Mouse (Mus musculus) midbrain, embryonic 14.5 days (tissue): ENCODE measurements around the gene Ston2. TPM values are rescaled to one million over a fixed set of nuclear protein-coding genes. Genes with fewer than 3 reads are reported as not detected.
A peak's percentile ranks its signal among the peaks of the same experiment; 100 is the strongest.

Source experiments
- ATAC-seq: fragments of 200-750 bp; cut with Nextera tagmentation; 2 replicates; pipeline ENCODE4 v1.8.0; 2017; ENCODE audit warnings: moderate number of reproducible peaks, moderate library complexity; ENCODE audit not compliant: low FRiP score, low TSS enrichment
- DNase-seq: peaks from one replicate; pipeline ENCODE4 v3.0.0-alpha.2; 2015
- H3K27ac ChIP-seq: fragments of 300-500 bp; sonication (generic); replicated peaks from 2 replicates; pipeline ENCODE4 v1.5.1; 2014; ENCODE audit warnings: mild to moderate bottlenecking, low read depth, low read length, moderate library complexity
- H3K27me3 ChIP-seq: fragments of 300-500 bp; sonication (generic); 2 replicates; pipeline ENCODE4 v1.6.1; 2014; ENCODE audit warnings: low read length, control low read depth, mixed read lengths; ENCODE audit not compliant: control insufficient read depth, insufficient read depth
- H3K36me3 ChIP-seq: fragments of 300-500 bp; sonication (generic); 2 replicates; pipeline ENCODE4 v1.6.1; 2014; ENCODE audit warnings: low read length, control low read depth; ENCODE audit not compliant: control insufficient read depth, insufficient read depth
- H3K4me1 ChIP-seq: fragments of 300-500 bp; sonication (generic); 2 replicates; pipeline ENCODE4 v1.6.1; 2014; ENCODE audit warnings: mild to moderate bottlenecking, antibody characterized with exemption, low read length, control low read depth; ENCODE audit not compliant: control insufficient read depth, insufficient read depth
- H3K4me2 ChIP-seq: fragments of 300-500 bp; sonication (generic); 2 replicates; pipeline ENCODE4 v1.6.1; 2014; ENCODE audit warnings: mild to moderate bottlenecking, low read length, moderate library complexity
- H3K4me3 ChIP-seq: fragments of 300-500 bp; sonication (generic); replicated peaks from 2 replicates; pipeline ENCODE4 v1.5.1; 2014; ENCODE audit warnings: low read depth, low read length
- H3K9ac ChIP-seq: fragments of 300-500 bp; sonication (generic); replicated peaks from 2 replicates; pipeline ENCODE4 v1.6.1; 2014; ENCODE audit warnings: mild to moderate bottlenecking, low read length, moderate library complexity
- H3K9me3 ChIP-seq: fragments of 300-500 bp; sonication (generic); 2 replicates; pipeline ENCODE4 v1.6.1; 2016; ENCODE audit warnings: low read length, control low read depth, mixed read lengths; ENCODE audit not compliant: control insufficient read depth
- WGBS: fragments of 180-500 bp; shearing (Covaris S2); extraction: QIAGEN DNeasy Blood & Tissue Kit; methylation state at CpG from one replicate; pipeline ENCODE4 v1.1.7; 2014; 5-methylcytosine and 5-hydroxymethylcytosine counted together
- polyA plus RNA-seq: library from polyadenylated mRNA; unstranded; fragments of >200 nt; fragmentation: Nextera tagmentation; extraction: Ambion mirVana; gene quantifications from 2 replicates; pipeline ENCODE4 v1.2.1, GENCODE M21; 2014

The Ston2 gene
- polyA plus RNA-seq, 1 experiment from 2014 or later, result 5.0 TPM

DNA sequence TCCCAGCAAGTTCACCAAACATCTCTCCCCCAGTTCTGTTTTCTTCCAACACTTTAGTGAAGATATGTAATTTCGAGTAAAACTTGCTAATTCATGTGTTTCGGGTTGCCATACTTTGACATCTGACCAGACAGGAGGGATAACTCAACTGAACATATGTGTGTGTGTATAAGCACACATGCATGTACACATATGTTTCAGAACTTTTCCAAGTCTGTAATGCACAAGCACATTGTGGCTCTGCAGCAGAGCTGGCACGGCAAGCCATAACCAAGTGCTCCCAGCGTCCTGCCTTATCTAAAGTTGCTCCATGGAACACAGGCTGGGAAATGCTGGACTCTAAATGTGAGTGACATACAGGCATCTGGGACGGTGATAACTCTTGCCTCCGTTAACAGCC, 78.6 kb downstream of the Ston2 start:
- no peaks in the 10 kb centered on the region for H3K9me3 ChIP-seq
- ATAC-seq, result no peak
- DNase-seq, result no peak
- H3K36me3 ChIP-seq, result no peaks in the 10 kb centered on the region
- H3K4me3 ChIP-seq, result no peak overlapping the region
- H3K4me1 ChIP-seq, result no peaks in the 10 kb centered on the region
- H3K27me3 ChIP-seq, result no peaks in the 10 kb centered on the region
- H3K27ac ChIP-seq, result no peak overlapping the region
- H3K4me2 ChIP-seq, result no peak overlapping the region
- H3K9ac ChIP-seq, result no peak overlapping the region
- 86% methylated on average over 6 of the region's 6 CpGs for WGBS

GRCm38 (mm10) chr12:91709232-91709631, 79.0 kb downstream of the Ston2 start:
- no peaks in the 10 kb centered on the region for H3K27me3 ChIP-seq
- 85% methylated on average over 5 of the region's 5 CpGs for WGBS
- DNase-seq (no peak), ATAC-seq (no peak)
- H3K4me2 ChIP-seq, result no peak overlapping the region
- no peaks in the 10 kb centered on the region for H3K36me3 ChIP-seq
- H3K9ac ChIP-seq, result no peak overlapping the region
- no peak overlapping the region for H3K4me3 ChIP-seq
- H3K27ac ChIP-seq, result no peak overlapping the region
- no peaks in the 10 kb centered on the region for H3K9me3 ChIP-seq
- H3K4me1 ChIP-seq, result no peaks in the 10 kb centered on the region

GRCm38 (mm10) chr12:91707807-91708206, 80.4 kb downstream of the Ston2 start:
- Histone ChIP-seq H3K27me3 (no peaks in the 10 kb centered on the region), H3K4me2 (no peak overlapping the region), H3K4me1 (no peaks in the 10 kb centered on the region), H3K9ac (no peak overlapping the region), H3K27ac (no peak overlapping the region), H3K9me3 (no peaks in the 10 kb centered on the region), H3K36me3 (no peaks in the 10 kb centered on the region), H3K4me3 (no peak overlapping the region)
- DNase-seq, result peak; percentile 13
- ATAC-seq, result no peak
- 83% methylated on average over 4 of the region's 4 CpGs for WGBS

DNA sequence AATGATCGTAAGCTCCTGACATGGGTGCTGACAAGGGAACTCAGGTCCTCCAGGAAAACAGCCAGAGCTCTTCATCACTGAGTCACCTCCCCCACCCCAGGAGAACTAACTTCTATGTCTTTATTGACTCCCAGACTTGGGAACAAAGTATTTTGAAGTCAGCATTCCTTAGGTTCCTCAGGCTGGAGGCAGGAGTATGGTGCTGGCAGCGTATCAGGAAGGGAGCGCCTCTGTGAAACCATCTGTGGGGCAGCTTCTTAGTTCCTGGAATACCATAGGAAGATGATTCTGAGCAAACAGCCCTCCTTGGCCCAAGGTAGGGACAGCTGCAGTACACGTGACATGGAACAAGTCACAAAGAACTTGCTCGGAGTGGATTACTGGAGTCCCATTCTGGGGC, 84.7 kb downstream of the Ston2 start:
- H3K27ac ChIP-seq, result no peak overlapping the region
- no peak for ATAC-seq

GRCm38 (mm10) chr12:91702829-91703228, 85.4 kb downstream of the Ston2 start:
- H3K36me3 ChIP-seq, result no peaks in the 10 kb centered on the region
- H3K4me1 ChIP-seq, result no peaks in the 10 kb centered on the region
- H3K9me3 ChIP-seq, result no peaks in the 10 kb centered on the region
- WGBS, result 91% methylated on average over 5 of the region's 5 CpGs
- no peak overlapping the region for H3K4me3 ChIP-seq
- no peak for ATAC-seq
- DNase-seq, result no peak
- H3K27me3 ChIP-seq, result no peaks in the 10 kb centered on the region
- H3K4me2 ChIP-seq, result no peak overlapping the region
- H3K27ac ChIP-seq, result no peak overlapping the region
- H3K9ac ChIP-seq, result no peak overlapping the region

More for the DNA sequence above, 84.7 kb downstream of the Ston2 start:
- no peak for DNase-seq
- H3K9me3 ChIP-seq, result no peaks in the 10 kb centered on the region
- WGBS, result 88% methylated on average over 5 of the region's 5 CpGs
- no peak overlapping the region for H3K9ac ChIP-seq
- H3K4me2 ChIP-seq, result no peak overlapping the region
- H3K4me3 ChIP-seq, result no peak overlapping the region
- H3K27me3 ChIP-seq, result no peaks in the 10 kb centered on the region
- no peaks in the 10 kb centered on the region for H3K4me1 ChIP-seq
- no peaks in the 10 kb centered on the region for H3K36me3 ChIP-seq

- H3K9me3 ChIP-seq, result no peaks in the 10 kb centered on the region
- no peaks in the 10 kb centered on the region for H3K36me3 ChIP-seq
- no peak overlapping the region for H3K4me3 ChIP-seq
- H3K27ac ChIP-seq, result no peak overlapping the region
- no peak for DNase-seq
- H3K4me2 ChIP-seq, result no peak overlapping the region
- 92% methylated on average over 7 of the region's 7 CpGs for WGBS
- no peaks in the 10 kb centered on the region for H3K27me3 ChIP-seq
- no peaks in the 10 kb centered on the region for H3K4me1 ChIP-seq
- H3K9ac ChIP-seq, result no peak overlapping the region
- no peak for ATAC-seq
Observed at GRCm38 (mm10) chr12:91699451-91700141, 88.6 kb downstream of the Ston2 start.

GRCm38 (mm10) chr12:91696231-91696630, 92.0 kb downstream of the Ston2 start:
- no peaks in the 10 kb centered on the region for H3K27me3 ChIP-seq
- no peak for ATAC-seq
- H3K9me3 ChIP-seq, result no peaks in the 10 kb centered on the region
- no peak overlapping the region for H3K4me2 ChIP-seq
- WGBS, result 81% methylated on average over 4 of the region's 4 CpGs
- H3K9ac ChIP-seq, result no peak overlapping the region
- H3K27ac ChIP-seq, result no peak overlapping the region
- no peak overlapping the region for H3K4me3 ChIP-seq
- no peak for DNase-seq
- no peaks in the 10 kb centered on the region for H3K36me3 ChIP-seq
- no peaks in the 10 kb centered on the region for H3K4me1 ChIP-seq

GRCm38 (mm10) chr12:91695761-91696160, 92.4 kb downstream of the Ston2 start:
- H3K4me3 ChIP-seq, result no peak overlapping the region
- WGBS, result 30% methylated on average over 4 of the region's 4 CpGs

GRCm38 (mm10) chr12:91694748-91695147, 93.4 kb downstream of the Ston2 start:
- Histone ChIP-seq H3K27ac (no peak overlapping the region), H3K27me3 (no peaks in the 10 kb centered on the region), H3K36me3 (no peaks in the 10 kb centered on the region), H3K4me2 (no peak overlapping the region), H3K4me1 (no peaks in the 10 kb centered on the region), H3K4me3 (no peak overlapping the region), H3K9ac (no peak overlapping the region), H3K9me3 (no peaks in the 10 kb centered on the region)
- DNase-seq (no peak), ATAC-seq (no peak)
- WGBS, result 89% methylated on average over 4 of the region's 4 CpGs

More at GRCm38 (mm10) chr12:91695761-91696160, 92.4 kb downstream of the Ston2 start:
- H3K36me3 ChIP-seq, result no peaks in the 10 kb centered on the region
- no peak overlapping the region for H3K4me2 ChIP-seq
- no peak overlapping the region for H3K9ac ChIP-seq
- H3K4me1 ChIP-seq, result no peaks in the 10 kb centered on the region
- peak; percentile 33 for DNase-seq
- H3K9me3 ChIP-seq, result no peaks in the 10 kb centered on the region
- ATAC-seq, result peak; percentile 58; the same call in 1 of the 2 replicates
- no peak overlapping the region for H3K27ac ChIP-seq
- no peaks in the 10 kb centered on the region for H3K27me3 ChIP-seq
